Mouse (Mus musculus): Measurements from ENCODE around the gene Rps6kb2. TPM values are rescaled to one million over a fixed set of nuclear protein-coding genes. Genes with fewer than 3 reads are reported as not detected.
"Not testable (repeated sequence)": the region's sequence is repeated elsewhere in the genome, so short reads cannot be mapped to it uniquely, and the experiment has no call there.

The Rps6kb2 gene
- polyA plus RNA-seq, 1 experiment from 2014 or later: 57.0 TPM

- H3K27ac ChIP-seq: no peak overlapping the region
- WGBS: 84% methylated on average over 5 of the region's 5 CpGs
- peaks cover 16% of the 10 kb centered on the region for H3K27me3 ChIP-seq (ENCODE audit: insufficient read depth, poor library complexity, severe bottlenecking)
- DNase-seq (ENCODE audit: low spot score): no peak
- H3K36me3 ChIP-seq: peaks cover 6% of the 10 kb centered on the region; the same call in 1 of the 2 replicates
- 0 out of 2 replicates have a peak, but pooled peaks cover 4% of the 10 kb centered on the region for H3K4me1 ChIP-seq
- H3K4me3 ChIP-seq: no peak overlapping the region
- no peaks in the 10 kb centered on the region for H3K9me3 ChIP-seq
Observed at GRCm38 (mm10) chr19:4137913-4138312, 25.2 kb downstream of the Rps6kb2 start.

DNA sequence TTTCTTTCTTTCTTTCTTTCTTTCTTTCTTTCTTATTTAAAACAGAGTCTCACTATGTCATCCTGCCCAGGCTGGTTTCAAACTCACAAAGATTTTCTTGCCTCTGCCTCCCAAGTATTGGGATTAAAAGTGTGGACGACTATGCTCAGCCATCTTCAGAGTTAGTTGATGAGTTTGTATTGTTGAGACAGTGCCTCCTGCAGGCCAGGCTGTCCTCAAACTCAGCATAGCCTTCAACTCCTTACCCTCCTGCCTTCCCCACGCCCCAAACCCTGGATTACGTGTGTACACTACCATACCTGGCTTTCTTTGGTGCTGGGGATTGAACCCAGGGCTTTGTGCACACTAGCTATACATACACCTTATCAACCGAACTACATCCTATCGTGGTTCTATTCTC, 26.7 kb downstream of the Rps6kb2 start:
- Histone ChIP-seq H3K9me3 (no peaks in the 10 kb centered on the region), H3K4me1 (0 out of 2 replicates have a peak, but pooled peaks cover 4% of the 10 kb centered on the region), H3K36me3 (peaks cover 19% of the 10 kb centered on the region), H3K4me3 (no peak overlapping the region), H3K27me3 (ENCODE audit: insufficient read depth, poor library complexity, severe bottlenecking) (peaks cover 16% of the 10 kb centered on the region), H3K27ac (no peak overlapping the region)
- DNase-seq (ENCODE audit: low spot score): no peak
- 75% methylated on average over 5 of the region's 5 CpGs for WGBS

GRCm38 (mm10) chr19:4135963-4136345, 27.2 kb downstream of the Rps6kb2 start:
- not testable (repeated sequence) for H3K4me3 ChIP-seq; H3K9me3 ChIP-seq; DNase-seq (ENCODE audit: low spot score); H3K27ac ChIP-seq; H3K4me1 ChIP-seq
- Histone ChIP-seq H3K36me3 (peaks cover 24% of the 10 kb centered on the region), H3K27me3 (ENCODE audit: insufficient read depth, poor library complexity, severe bottlenecking) (peaks cover 16% of the 10 kb centered on the region)
- 20% methylated on average over 8 of the region's 8 CpGs for WGBS

DNA sequence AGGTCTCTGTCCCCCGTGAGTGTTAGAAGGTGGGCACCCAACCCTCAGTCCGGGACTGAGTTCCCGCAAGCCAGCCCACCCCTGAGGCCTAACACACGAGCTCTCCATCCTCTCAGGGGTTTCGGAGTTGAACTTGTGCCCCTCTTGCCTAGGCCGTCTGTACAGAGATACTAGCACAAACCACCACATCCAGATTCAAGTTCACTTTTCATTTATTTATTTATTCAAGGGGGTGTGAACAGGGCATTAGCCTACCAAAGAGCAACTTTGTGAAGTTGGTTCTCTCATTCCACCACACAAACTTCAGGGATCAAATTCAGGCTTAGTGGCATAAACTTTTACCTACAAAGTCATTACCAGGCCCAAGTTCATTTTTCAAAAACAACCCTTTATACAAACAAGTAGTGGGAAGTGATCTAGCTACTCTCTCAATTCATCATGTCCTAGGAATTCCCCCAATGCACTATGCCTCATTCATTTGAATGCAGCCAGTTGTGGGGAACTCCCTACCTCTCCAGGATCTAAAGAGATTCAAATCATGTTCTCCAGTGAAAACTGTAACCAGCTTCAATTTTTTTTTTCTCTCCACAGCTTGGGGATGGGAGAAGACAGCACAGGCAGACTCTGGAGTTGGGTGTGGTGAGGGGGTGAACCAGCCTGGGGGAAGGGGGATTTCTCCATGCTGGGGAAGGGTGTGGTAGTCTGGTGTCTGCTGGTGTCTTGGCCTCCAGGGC, 27.8 kb downstream of the Rps6kb2 start:
- not testable (repeated sequence) for H3K4me3 ChIP-seq; DNase-seq (ENCODE audit: low spot score); H3K9me3 ChIP-seq; H3K4me1 ChIP-seq; H3K27ac ChIP-seq
- 78% methylated on average over 6 of the region's 6 CpGs for WGBS
- Histone ChIP-seq H3K36me3 (peaks cover 29% of the 10 kb centered on the region), H3K27me3 (ENCODE audit: insufficient read depth, poor library complexity, severe bottlenecking) (peaks cover 13% of the 10 kb centered on the region)

DNA sequence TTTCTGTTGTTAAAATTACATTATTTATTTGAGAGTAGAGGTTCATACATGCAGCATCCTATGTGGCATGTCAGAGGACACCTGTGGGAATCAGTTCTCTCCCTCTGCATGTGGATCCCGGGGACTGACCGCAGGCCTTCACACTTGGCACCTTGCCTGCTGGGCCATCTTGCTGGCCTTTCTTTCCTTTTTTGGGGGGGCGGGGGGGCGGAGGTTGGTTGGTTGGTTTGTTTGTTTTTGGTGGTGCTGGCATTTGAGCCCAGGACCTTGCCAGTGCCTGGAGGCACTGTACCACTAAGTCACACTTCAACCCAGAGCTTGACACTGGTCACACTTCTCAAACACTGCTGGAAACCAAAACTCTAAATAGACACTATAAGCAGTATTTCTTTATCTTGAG, 28.8 kb downstream of the Rps6kb2 start:
- 79% methylated on average over 4 of the region's 4 CpGs for WGBS
- peaks cover 36% of the 10 kb centered on the region for H3K36me3 ChIP-seq
- no peak overlapping the region for H3K27ac ChIP-seq
- DNase-seq (ENCODE audit: low spot score): no peak
- 0 out of 2 replicates have a peak, but pooled peaks cover 7% of the 10 kb centered on the region for H3K4me1 ChIP-seq
- H3K27me3 ChIP-seq (ENCODE audit: insufficient read depth, poor library complexity, severe bottlenecking): peaks cover 9% of the 10 kb centered on the region
- no peaks in the 10 kb centered on the region for H3K9me3 ChIP-seq
- no peak overlapping the region for H3K4me3 ChIP-seq

GRCm38 (mm10) chr19:4131768-4132167, 31.4 kb downstream of the Rps6kb2 start:
- no peaks in the 10 kb centered on the region for H3K27me3 ChIP-seq (ENCODE audit: insufficient read depth, poor library complexity, severe bottlenecking)
- peaks cover 12% of the 10 kb centered on the region for H3K4me1 ChIP-seq
- H3K4me3 ChIP-seq: no peak overlapping the region
- peaks cover 55% of the 10 kb centered on the region for H3K36me3 ChIP-seq
- no peaks in the 10 kb centered on the region for H3K9me3 ChIP-seq
- WGBS: 92% methylated on average over 2 of the region's 2 CpGs
- no peak for DNase-seq (ENCODE audit: low spot score)
- H3K27ac ChIP-seq: no peak overlapping the region

- peaks cover 19% of the 10 kb centered on the region for H3K4me1 ChIP-seq
- H3K4me3 ChIP-seq: 0 out of 2 replicates have a peak overlapping the region, but pooled peaks have one; percentile 12
- DNase-seq (ENCODE audit: low spot score): no peak
- H3K27me3 ChIP-seq (ENCODE audit: insufficient read depth, poor library complexity, severe bottlenecking): no peaks in the 10 kb centered on the region
- H3K36me3 ChIP-seq: peaks cover 55% of the 10 kb centered on the region
- 85% methylated on average over 5 of the region's 5 CpGs for WGBS
- H3K9me3 ChIP-seq: no peaks in the 10 kb centered on the region
- no peak overlapping the region for H3K27ac ChIP-seq
Observed at GRCm38 (mm10) chr19:4131075-4131474, 32.1 kb downstream of the Rps6kb2 start.

DNA sequence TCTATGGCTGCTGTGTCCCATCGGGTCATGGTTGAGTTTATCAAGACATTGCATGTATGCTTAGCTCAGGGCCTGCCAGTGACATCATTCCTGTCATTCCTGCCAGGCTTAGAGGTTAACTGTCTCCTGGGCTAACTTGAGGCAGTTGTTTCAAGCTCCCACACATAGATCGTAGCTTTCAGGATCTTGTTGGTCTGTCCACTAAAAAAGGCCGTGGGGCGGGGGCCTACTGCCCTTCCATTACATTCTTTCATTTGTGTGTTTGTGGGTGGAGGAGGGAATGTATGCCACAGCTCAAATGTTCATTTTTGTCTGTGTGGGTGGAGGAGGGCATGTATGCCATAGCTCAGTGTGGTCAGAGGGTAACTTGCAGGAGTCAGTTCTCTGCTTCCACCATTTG, 33.0 kb downstream of the Rps6kb2 start:
- 78% methylated on average over 4 of the region's 4 CpGs for WGBS
- peaks cover 55% of the 10 kb centered on the region for H3K36me3 ChIP-seq
- no peak overlapping the region for H3K4me3 ChIP-seq
- H3K9me3 ChIP-seq: no peaks in the 10 kb centered on the region
- H3K27ac ChIP-seq: no peak overlapping the region; the same call in 1 of the 2 replicates
- H3K4me1 ChIP-seq: peaks cover 19% of the 10 kb centered on the region
- DNase-seq (ENCODE audit: low spot score): no peak
- no peaks in the 10 kb centered on the region for H3K27me3 ChIP-seq (ENCODE audit: insufficient read depth, poor library complexity, severe bottlenecking)

DNA sequence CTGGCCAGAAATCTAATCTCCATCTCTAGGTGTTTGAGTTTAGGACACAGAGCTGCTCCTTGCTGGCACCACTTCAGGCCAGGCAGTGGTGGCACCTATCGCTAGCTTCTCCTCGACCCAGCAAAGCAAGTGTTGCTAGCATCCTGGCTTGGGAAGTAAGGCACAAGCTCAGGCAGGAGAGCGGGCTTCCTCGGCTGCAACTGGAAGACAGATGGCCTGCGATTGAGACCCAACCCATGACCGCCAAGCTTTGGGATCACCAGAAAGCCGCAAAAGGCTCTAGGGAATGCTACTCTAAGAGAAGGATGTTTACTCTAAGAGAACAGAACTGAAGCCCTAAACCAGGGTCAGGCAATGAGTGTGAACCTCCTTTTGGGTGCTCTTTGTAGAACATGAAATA, 33.7 kb downstream of the Rps6kb2 start:
- no peaks in the 10 kb centered on the region for H3K9me3 ChIP-seq
- no peak overlapping the region for H3K4me3 ChIP-seq
- no peaks in the 10 kb centered on the region for H3K27me3 ChIP-seq (ENCODE audit: insufficient read depth, poor library complexity, severe bottlenecking)
- WGBS: 90% methylated on average over 7 of the region's 7 CpGs
- H3K27ac ChIP-seq: no peak overlapping the region
- peaks cover 19% of the 10 kb centered on the region for H3K4me1 ChIP-seq
- peaks cover 55% of the 10 kb centered on the region for H3K36me3 ChIP-seq
- no peak for DNase-seq (ENCODE audit: low spot score)

DNA sequence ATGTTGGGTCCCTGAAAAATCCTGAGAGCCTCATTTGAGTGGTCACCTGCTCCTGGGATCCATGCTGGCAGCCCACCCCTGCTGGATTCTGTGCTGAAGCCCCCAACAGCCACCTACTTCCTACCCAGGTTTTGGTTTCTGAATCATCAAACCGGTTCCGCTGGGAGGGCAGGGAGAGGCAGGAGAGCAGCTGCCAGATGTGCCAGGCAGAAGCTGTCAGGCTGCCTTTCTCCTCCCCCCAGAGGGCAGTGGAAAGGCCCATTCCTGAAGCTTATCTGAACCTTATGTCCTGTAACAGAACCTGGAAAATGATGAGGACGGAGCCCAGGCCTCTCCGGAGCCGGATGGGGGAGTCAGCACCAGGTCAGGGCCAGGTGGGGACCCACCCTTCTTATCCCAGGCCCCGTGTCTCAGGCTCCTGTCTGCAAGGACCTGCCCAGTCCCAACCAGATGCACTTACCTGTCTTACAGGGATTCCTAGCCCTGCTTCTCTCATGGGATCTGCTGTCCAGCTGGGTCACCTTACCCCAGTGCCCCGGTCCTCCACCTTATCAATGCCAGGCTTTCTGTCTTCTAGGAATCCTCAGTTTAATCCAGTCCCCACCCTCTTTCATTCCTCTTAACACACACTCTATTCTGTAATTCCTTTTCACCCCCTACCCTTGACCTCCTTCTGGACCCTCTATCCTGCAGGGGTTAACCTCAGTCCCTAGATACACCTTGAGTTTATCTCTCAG, 36.2 kb downstream of the Rps6kb2 start:
- no peaks in the 10 kb centered on the region for H3K27me3 ChIP-seq (ENCODE audit: insufficient read depth, poor library complexity, severe bottlenecking)
- 67% methylated on average over 7 of the region's 7 CpGs for WGBS
- H3K9me3 ChIP-seq: no peaks in the 10 kb centered on the region
- H3K27ac ChIP-seq: peak overlapping the region; percentile 92
- peaks cover 40% of the 10 kb centered on the region for H3K36me3 ChIP-seq
- no peak for DNase-seq (ENCODE audit: low spot score)
- H3K4me3 ChIP-seq: peak overlapping the region; percentile 84
- peaks cover 19% of the 10 kb centered on the region for H3K4me1 ChIP-seq

GRCm38 (mm10) chr19:4125741-4126696, 37.1 kb downstream of the Rps6kb2 start, which contains the start of gene Aip:
Gene Aip (minus strand): TSS chr19:4125858.
- peaks cover 22% of the 10 kb centered on the region for H3K4me1 ChIP-seq
- WGBS: 1% methylated on average over 64 of the region's 64 CpGs
- H3K9me3 ChIP-seq: no peaks in the 10 kb centered on the region
- no peaks in the 10 kb centered on the region for H3K27me3 ChIP-seq (ENCODE audit: insufficient read depth, poor library complexity, severe bottlenecking)
- peak within 1 kb of the TSS; percentile 84 for H3K4me3 ChIP-seq
- peaks cover 31% of the 10 kb centered on the region for H3K36me3 ChIP-seq
- H3K27ac ChIP-seq: peak within 1 kb of the TSS; percentile 92
- DNase-seq (ENCODE audit: low spot score): peak; percentile 99

DNA sequence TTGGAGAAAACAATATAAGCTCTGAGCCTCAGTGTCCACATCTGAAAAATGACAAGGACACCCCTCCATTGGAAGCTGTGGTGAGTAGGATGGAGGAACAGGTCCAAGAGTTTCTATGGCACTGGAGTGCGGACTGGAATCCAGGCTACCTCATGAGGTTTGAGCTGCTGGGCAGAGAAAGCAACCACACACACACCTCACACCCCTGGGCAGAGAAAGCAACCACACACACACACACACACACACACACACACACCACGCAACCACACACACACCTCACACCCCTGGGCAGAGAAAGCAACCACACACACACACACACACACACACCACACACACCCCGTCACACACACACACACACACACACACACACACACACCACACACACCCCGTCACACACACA, 37.9 kb downstream of the Rps6kb2 start:
- peaks cover 26% of the 10 kb centered on the region for H3K36me3 ChIP-seq
- H3K27ac ChIP-seq: peak overlapping the region; percentile 92
- peak overlapping the region; percentile 84 for H3K4me3 ChIP-seq
- DNase-seq (ENCODE audit: low spot score); H3K9me3 ChIP-seq; H3K27me3 ChIP-seq (ENCODE audit: insufficient read depth, poor library complexity, severe bottlenecking): not testable (repeated sequence)
- WGBS: 18% methylated on average over 4 of the region's 4 CpGs
- peaks cover 30% of the 10 kb centered on the region for H3K4me1 ChIP-seq

Data from heart, embryonic 10.5 days (tissue).